Mouse (Mus musculus) left cerebral cortex, adult 2 months (tissue): ENCODE results near the gene 4931406C07Rik. TPM values are rescaled to one million over a fixed set of nuclear protein-coding genes. Genes with fewer than 3 reads are reported as not detected.
"Not testable (repeated sequence)": the region's sequence is repeated elsewhere in the genome, so short reads cannot be mapped to it uniquely, and the experiment has no call there.

ENCODE experiments used
- DNase-seq, 2 experiments: peaks; one replicate each; pipeline ENCODE4 v3.0.0; 2021 to 2022; ENCODE audit warnings: low spot score in 2 of 2, mixed read lengths in 1 of 2; ENCODE audit errors: extremely low spot score in 1 of 2
- H3K27ac ChIP-seq: fragments of 200-600 bp; 2 replicates; pipeline ENCODE4 v1.8.1; 2022
- H3K4me3 ChIP-seq: fragments of 200-600 bp; 2 replicates; pipeline ENCODE4 v1.8.1; 2022
- CTCF ChIP-seq: fragments of 200-600 bp; IDR thresholded peaks from 2 replicates; pipeline ENCODE4 v1.8.1; 2022; ENCODE audit warnings: antibody characterized with exemption, mild to moderate bottlenecking, moderate library complexity
- intact Hi-C: fragments of 180-260 bp; cut with DNase I; formaldehyde crosslinking; loops from one replicate; pipeline ENCODE4 v1.15.1; 2025
- long read RNA-seq, 2 experiments: library from polyadenylated mRNA; stranded (forward); transcript quantifications; one replicate each; pipeline ENCODE4 v2.0.0; 2021; ENCODE audit warnings: borderline mapping rate in 2 of 2
- total RNA-seq, 2 experiments: library from RNA; stranded (reverse); gene quantifications; 2 replicates each; pipeline ENCODE4 v1.2.3; 2021

4931406C07Rik gene
- total RNA-seq = 10 to 100 TPM; 17.6 to 19.2 TPM
- long read RNA-seq, experiment 1, partial matches to known transcripts = 1 of 7 reads
- long read RNA-seq, experiment 1, other reads (novel, unspliced or antisense) = 6 of 7 reads
- long read RNA-seq, experiment 2, partial matches to known transcripts = 2 of 4 reads
- long read RNA-seq, experiment 2, other reads (novel, unspliced or antisense) = 1 of 4 reads

GRCm38 (mm10) chr9:15306398-15307119 is at the start of gene 4931406C07Rik:
4931406C07Rik (minus strand) TSS chr9:15306448.
- DNase-seq = no peak
- intact Hi-C loops = loop anchor here (2.0 kb wide), 1 partner anchor 28 kb away; the partner anchor contains the start of gene Med17
- no peak for TF ChIP-seq CTCF
- Histone ChIP-seq H3K4me3 (peak within 1 kb of the TSS; percentile 98), H3K27ac (peak within 1 kb of the TSS; percentile 92)

GRCm38 (mm10) chr9:15349925-15350324 is 43.7 kb upstream of the 4931406C07Rik start:
- intact Hi-C loops = no loop called here
- TF ChIP-seq CTCF = no peak
- H3K4me3 ChIP-seq = no peak overlapping the region
- DNase-seq = no peak
- H3K27ac ChIP-seq = no peak overlapping the region

GRCm38 (mm10) chr9:15337776-15338175 is 31.5 kb upstream of the 4931406C07Rik start:
- intact Hi-C loops = no loop called here
- no peak for TF ChIP-seq CTCF
- no peak overlapping the region for H3K27ac ChIP-seq
- DNase-seq = no peak
- H3K4me3 ChIP-seq = no peak overlapping the region

- no peak for DNase-seq
- no peak overlapping the region for H3K4me3 ChIP-seq
- no peak for TF ChIP-seq CTCF
- no peak overlapping the region for H3K27ac ChIP-seq
- intact Hi-C loops = no loop called here
These were observed 12.0 kb upstream of the 4931406C07Rik start for GRCm38 (mm10) chr9:15318170-15318742.

- Histone ChIP-seq H3K27ac (no peak overlapping the region), H3K4me3 (no peak overlapping the region)
- DNase-seq = no peak
- no peak for TF ChIP-seq CTCF
- intact Hi-C loops = no loop called here
These were observed 11.2 kb upstream of the 4931406C07Rik start for GRCm38 (mm10) chr9:15317223-15318169.

- intact Hi-C loops, DNase-seq, H3K27ac ChIP-seq: not testable (repeated sequence)
These were observed 10.0 kb upstream of the 4931406C07Rik start for GRCm38 (mm10) chr9:15316296-15316695.

GRCm38 (mm10) chr9:15314619-15315018 is 8.4 kb upstream of the 4931406C07Rik start:
- DNase-seq = no peak
- TF ChIP-seq CTCF = no peak
- intact Hi-C loops = no loop called here
- Histone ChIP-seq H3K27ac (no peak overlapping the region), H3K4me3 (no peak overlapping the region)

More at GRCm38 (mm10) chr9:15316296-15316695, 10.0 kb upstream of the 4931406C07Rik start:
- H3K4me3 ChIP-seq = not testable (repeated sequence)

- no peak overlapping the region for H3K4me3 ChIP-seq
- TF ChIP-seq CTCF = no peak
- no peak overlapping the region for H3K27ac ChIP-seq
- intact Hi-C loops = no loop called here
- no peak for DNase-seq
These were observed 7.4 kb upstream of the 4931406C07Rik start for GRCm38 (mm10) chr9:15313633-15314032.

- DNase-seq = no peak
- no peak overlapping the region for H3K4me3 ChIP-seq
- no peak for TF ChIP-seq CTCF
- intact Hi-C loops = no loop called here
- no peak overlapping the region for H3K27ac ChIP-seq
These were observed 5.9 kb upstream of the 4931406C07Rik start for GRCm38 (mm10) chr9:15312054-15312735.

GRCm38 (mm10) chr9:15310179-15310578 is 3.9 kb upstream of the 4931406C07Rik start:
- no peak for DNase-seq
- TF ChIP-seq CTCF = no peak
- intact Hi-C loops = no loop called here
- H3K4me3 ChIP-seq = no peak overlapping the region
- H3K27ac ChIP-seq = no peak overlapping the region

- Histone ChIP-seq H3K4me3 (no peak overlapping the region), H3K27ac (no peak overlapping the region)
- intact Hi-C loops = no loop called here
- no peak for TF ChIP-seq CTCF
- no peak for DNase-seq
These were observed 3.2 kb upstream of the 4931406C07Rik start for GRCm38 (mm10) chr9:15309425-15309824.
